Mouse (Mus musculus) small intestine, adult 2 months (tissue): ENCODE results near the gene Taar8a.

Source experiments
- CTCF ChIP-seq: fragments of 200-500 bp; IDR thresholded peaks from 2 replicates; pipeline ENCODE4 v1.5.1; 2012; ENCODE audit warnings: low read depth, mild to moderate bottlenecking, control low read depth, inconsistent platforms, low read length, moderate library complexity, mixed read lengths; ENCODE audit not compliant: insufficient replicate concordance, insufficient read length; ENCODE audit errors: extremely low read depth
- POLR2A ChIP-seq: fragments of 200-500 bp; IDR thresholded peaks from 2 replicates; pipeline ENCODE4 v1.6.1; 2012; ENCODE audit warnings: low read depth, mild to moderate bottlenecking, control low read depth, inconsistent platforms, low read length, moderate library complexity

- TF ChIP-seq CTCF (no peak), POLR2A (no peak)
These were observed 31.9 kb downstream of the Taar8a start for GRCm38 (mm10) chr10:24108236-24108635.
